51 mouse cellular contexts compared by ENCODE assay signal in the genomic region with DNA sequence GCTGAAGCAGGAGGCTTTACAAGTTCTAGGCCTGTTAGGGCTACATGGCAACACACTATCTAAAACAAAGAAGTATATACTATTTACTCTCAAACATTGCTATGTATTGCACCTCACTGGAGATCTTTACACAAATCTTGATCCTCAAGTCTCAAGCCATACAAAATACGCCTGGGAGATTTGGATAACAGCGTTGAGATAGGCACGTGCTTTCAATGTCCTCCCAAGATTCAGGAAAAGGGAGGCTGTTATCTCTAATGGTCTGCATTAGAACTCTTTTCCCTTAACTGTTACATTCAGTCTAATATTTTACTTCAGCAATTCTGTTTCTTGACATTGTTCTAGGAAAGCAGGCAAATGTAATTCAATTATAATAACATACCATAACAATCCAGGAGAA. TPM values are rescaled to one million over a fixed set of nuclear protein-coding genes. Genes with fewer than 3 reads are reported as not detected.
"Had no signal": no experiment of that assay in that cellular context is flagged by ENCODE, and none has a peak within 500 bp of the region (broad histone marks: within the 10 kb centered on the region; RNA-seq: fewer than 3 reads in every experiment).

No protein-coding gene starts in this region.

- H3K9me3 ChIP-seq: heart, embryonic 10.5 days; heart, embryonic 13.5 days; heart, embryonic 15.5 days; hindbrain, embryonic 10.5 days; hindbrain, embryonic 13.5 days; hindbrain, embryonic 15.5 days; intestine, embryonic 15.5 days; kidney, embryonic 15.5 days had no signal

- H3K27ac ChIP-seq: heart, adult 2 months; heart, embryonic 10.5 days; heart, embryonic 13.5 days; heart, embryonic 15.5 days; hindbrain, embryonic 10.5 days; hindbrain, embryonic 13.5 days; hindbrain, embryonic 14.5 days; hindbrain, embryonic 15.5 days; hindbrain, postnatal 0 days; intestine, embryonic 15.5 days; kidney, embryonic 15.5 days; kidney, postnatal 0 days; layer of hippocampus, adult 2 months had no signal

- H3K4me2 ChIP-seq: heart, embryonic 11.5 days; heart, embryonic 12.5 days; heart, embryonic 13.5 days; heart, embryonic 15.5 days; hindbrain, embryonic 13.5 days; hindbrain, embryonic 14.5 days; hindbrain, embryonic 15.5 days; intestine, embryonic 15.5 days; kidney, embryonic 15.5 days had no signal

- DNase-seq: heart, adult 2 months; heart, postnatal 10 days; heart, postnatal 14 days; heart, postnatal 36 days; heart, postnatal 4 days; kidney, adult 11 months; kidney, adult 18-20 months; kidney, adult 2 months; kidney, adult 8-10 months; kidney, adult 9 months; kidney, postnatal 10 days; kidney, postnatal 14 days; kidney, postnatal 25 days; kidney, postnatal 36 days; kidney, postnatal 4 days; layer of hippocampus, adult 9-11 months; layer of hippocampus, postnatal 36 days had no signal

- ATAC-seq: hindbrain, embryonic 16.5 days; hindbrain, postnatal 0 days; inflammation-experienced regulatory T-cells, adult 6 months; intestine, embryonic 15.5 days; intestine, embryonic 16.5 days; intestine, postnatal 0 days had no signal

- H3K4me3 ChIP-seq: heart, adult 2 months; heart, embryonic 10.5 days; heart, embryonic 12.5 days; heart, embryonic 13.5 days; heart, embryonic 15.5 days; hindbrain, embryonic 10.5 days; hindbrain, embryonic 13.5 days; hindbrain, embryonic 15.5 days; intestine, embryonic 15.5 days; kidney, embryonic 15.5 days; layer of hippocampus, adult 2 months had no signal

- H3K36me3 ChIP-seq: heart, embryonic 15.5 days; hindbrain, embryonic 13.5 days; hindbrain, embryonic 15.5 days; intestine, embryonic 15.5 days; kidney, embryonic 15.5 days had no signal

- H3K4me1 ChIP-seq: heart, embryonic 12.5 days; heart, embryonic 15.5 days; hindbrain, embryonic 10.5 days; hindbrain, embryonic 13.5 days; hindbrain, embryonic 15.5 days; kidney, embryonic 15.5 days had no signal

- H3K27me3 ChIP-seq: heart, embryonic 12.5 days; heart, embryonic 13.5 days; heart, embryonic 15.5 days; hindbrain, embryonic 13.5 days; hindbrain, embryonic 15.5 days; intestine, embryonic 15.5 days; kidney, embryonic 15.5 days had no signal

- H3K9ac ChIP-seq: heart, embryonic 12.5 days; heart, embryonic 13.5 days; heart, embryonic 15.5 days; hindbrain, embryonic 13.5 days; hindbrain, embryonic 14.5 days; hindbrain, embryonic 15.5 days; intestine, embryonic 15.5 days; kidney, embryonic 15.5 days had no signal

RNA-seq across cellular contexts. Expression of gene Gm17622, which starts 36.5 kb away (rescaled TPM):
- total RNA-seq: heart, adult 2 months; heart, adult 8-10 months; heart, postnatal 10 days; heart, postnatal 14 days; heart, postnatal 25 days; heart, postnatal 36 days; heart, postnatal 4 days; hematopoietic stem cell, adult 5-6 weeks; hindbrain, postnatal 0 days; layer of hippocampus, adult 18-20 months; layer of hippocampus, adult 2 months; layer of hippocampus, adult 8-10 months; layer of hippocampus, postnatal 10 days; layer of hippocampus, postnatal 14 days; layer of hippocampus, postnatal 25 days; layer of hippocampus, postnatal 36 days had no signal
- polyA plus RNA-seq: heart, adult 2 months; heart, embryonic 10.5 days; heart, embryonic 11.5 days; heart, embryonic 12.5 days; heart, embryonic 13.5 days; heart, embryonic 14.5 days; heart, embryonic 15.5 days; heart, embryonic 16.5 days; heart, postnatal 0 days; hindbrain, embryonic 10.5 days; hindbrain, embryonic 11.5 days; hindbrain, embryonic 13.5 days; hindbrain, embryonic 14.5 days; hindbrain, embryonic 15.5 days; hindbrain, embryonic 16.5 days; hindbrain, postnatal 0 days; inflammation-experienced regulatory T-cells, adult 6 months; intestine, embryonic 14.5 days; intestine, embryonic 15.5 days; intestine, embryonic 16.5 days; intestine, postnatal 0 days; kidney, adult 2 months; kidney, embryonic 14.5 days; kidney, embryonic 15.5 days; kidney, embryonic 16.5 days; kidney, postnatal 0 days; large intestine, adult 2 months had no signal

RNA-seq across cellular contexts. Expression of gene Ankdd1b, which starts 56.0 kb away (rescaled TPM):
- total RNA-seq: hindbrain, postnatal 0 days; layer of hippocampus, postnatal 25 days had no signal
- polyA plus RNA-seq: hindbrain, embryonic 10.5 days; hindbrain, embryonic 11.5 days; hindbrain, embryonic 14.5 days; hindbrain, embryonic 15.5 days; inflammation-experienced regulatory T-cells, adult 6 months; kidney, embryonic 16.5 days had no signal
